Mouse (Mus musculus): ENCODE measurements at regions not wholly inside any gene's neighbourhood (a gene's known extent, or its start where the extent isn't known, plus 50 kb on each side); places are given as distances from the start of the nearest gene placed in this dataset.
A peak's percentile ranks its signal among the peaks of the same experiment; 100 is the strongest.

- DNase-seq (ENCODE audit: low spot score in 2 of 2), result peak in 1 of 2 experiments; percentile 13
Measured at GRCm38 (mm10) chr10:98417807-98418743, 496.1 kb upstream of the Atp2b1 start.

GRCm38 (mm10) chr10:98424450-98424849 is 489.8 kb upstream of the Atp2b1 start:
- DNase-seq (ENCODE audit: low spot score in 2 of 2), result no peak

GRCm38 (mm10) chr10:98434974-98435373 is 479.2 kb upstream of the Atp2b1 start:
- no peak for DNase-seq (ENCODE audit: low spot score in 2 of 2)

- DNase-seq (ENCODE audit: low spot score in 2 of 2), result no peak
Measured at GRCm38 (mm10) chr10:98461538-98461937, 452.7 kb upstream of the Atp2b1 start.

GRCm38 (mm10) chr10:98474581-98474980 is 439.6 kb upstream of the Atp2b1 start:
- DNase-seq (ENCODE audit: low spot score in 2 of 2), result no peak

GRCm38 (mm10) chr10:98485751-98486681 is 428.2 kb upstream of the Atp2b1 start:
- DNase-seq (ENCODE audit: low spot score in 2 of 2), result peak; percentile 84 to 85

GRCm38 (mm10) chr10:98494354-98494753 is 419.9 kb upstream of the Atp2b1 start:
- DNase-seq (ENCODE audit: low spot score in 2 of 2), result peak; percentile 50 to 55

GRCm38 (mm10) chr10:98496254-98496653 is 418.0 kb upstream of the Atp2b1 start:
- no peak for DNase-seq (ENCODE audit: low spot score in 2 of 2)

GRCm38 (mm10) chr10:98500315-98500714 is 413.9 kb upstream of the Atp2b1 start:
- no peak for DNase-seq (ENCODE audit: low spot score in 2 of 2)

GRCm38 (mm10) chr10:98501566-98501965 is 412.6 kb upstream of the Atp2b1 start:
- DNase-seq (ENCODE audit: low spot score in 2 of 2), result no peak

- DNase-seq (ENCODE audit: low spot score in 2 of 2), result no peak
Measured at GRCm38 (mm10) chr10:98504524-98504923, 409.7 kb upstream of the Atp2b1 start.

GRCm38 (mm10) chr10:98508515-98509143 is 405.6 kb upstream of the Atp2b1 start:
- no peak for DNase-seq (ENCODE audit: low spot score in 2 of 2)

GRCm38 (mm10) chr10:98514836-98515235 is 399.4 kb upstream of the Atp2b1 start:
- DNase-seq (ENCODE audit: low spot score in 2 of 2), result no peak

- DNase-seq (ENCODE audit: low spot score in 2 of 2), result no peak
Measured at GRCm38 (mm10) chr10:98517609-98518008, 396.6 kb upstream of the Atp2b1 start.

- no peak for DNase-seq (ENCODE audit: low spot score in 2 of 2)
Measured at GRCm38 (mm10) chr10:98529565-98529964, 384.6 kb upstream of the Atp2b1 start.

- DNase-seq (ENCODE audit: low spot score in 2 of 2), result no peak
Measured at GRCm38 (mm10) chr10:98531425-98531824, 382.8 kb upstream of the Atp2b1 start.

- DNase-seq (ENCODE audit: low spot score in 2 of 2), result no peak
Measured at GRCm38 (mm10) chr10:98538706-98539105, 375.5 kb upstream of the Atp2b1 start.

- no peak for DNase-seq (ENCODE audit: low spot score in 2 of 2)
Measured at GRCm38 (mm10) chr10:98541062-98541461, 373.1 kb upstream of the Atp2b1 start.

GRCm38 (mm10) chr10:98542072-98542471 is 372.1 kb upstream of the Atp2b1 start:
- DNase-seq (ENCODE audit: low spot score in 2 of 2), result no peak

- DNase-seq (ENCODE audit: low spot score in 2 of 2), result no peak
Measured at GRCm38 (mm10) chr10:98543253-98543997, 370.8 kb upstream of the Atp2b1 start.

GRCm38 (mm10) chr10:98543998-98544349 is 370.2 kb upstream of the Atp2b1 start:
- DNase-seq (ENCODE audit: low spot score in 2 of 2), result no peak
